Mouse (Mus musculus) liver, postnatal 0 days (tissue): ENCODE measurements around the gene Fut7. TPM values are rescaled to one million over a fixed set of nuclear protein-coding genes. Genes with fewer than 3 reads are reported as not detected.
A peak's percentile ranks its signal among the peaks of the same experiment; 100 is the strongest.

Experiments
- ATAC-seq: fragments of 200-750 bp; cut with Nextera tagmentation; 2 replicates; pipeline ENCODE4 v1.8.0; 2017; ENCODE audit warnings: mild to moderate bottlenecking, moderate library complexity
- DNase-seq: peaks from one replicate; pipeline ENCODE4 v3.0.0-alpha.2; 2016
- H3K27ac ChIP-seq: fragments of 300-500 bp; sonication (generic); 2 replicates; pipeline ENCODE4 v1.5.1; 2014; ENCODE audit warnings: antibody characterized with exemption, moderate library complexity, mild to moderate bottlenecking, low read depth
- H3K27me3 ChIP-seq: fragments of 300-500 bp; sonication (generic); 2 replicates; pipeline ENCODE4 v1.6.1; 2014; ENCODE audit warnings: low read length, control low read depth, mixed read lengths; ENCODE audit not compliant: insufficient read depth
- H3K36me3 ChIP-seq: fragments of 300-500 bp; sonication (generic); replicated peaks from 2 replicates; pipeline ENCODE4 v1.6.1; 2014; ENCODE audit warnings: mild to moderate bottlenecking, control low read depth, low read length, moderate library complexity, mixed read lengths; ENCODE audit not compliant: insufficient read depth
- H3K4me1 ChIP-seq: fragments of 300-500 bp; sonication (generic); 2 replicates; pipeline ENCODE4 v1.6.1; 2014; ENCODE audit warnings: antibody characterized with exemption, mild to moderate bottlenecking, control low read depth; ENCODE audit not compliant: insufficient read depth
- H3K4me2 ChIP-seq: fragments of 300-500 bp; sonication (generic); 2 replicates; pipeline ENCODE4 v1.6.1; 2014; ENCODE audit warnings: low read depth, mild to moderate bottlenecking, low read length, moderate library complexity, mixed read lengths
- H3K4me3 ChIP-seq: fragments of 300-500 bp; sonication (generic); 2 replicates; pipeline ENCODE4 v1.5.1; 2014; ENCODE audit warnings: low read depth, low read length
- H3K9ac ChIP-seq: fragments of 300-500 bp; sonication (generic); replicated peaks from 2 replicates; pipeline ENCODE4 v1.6.1; 2014; ENCODE audit warnings: mild to moderate bottlenecking, moderate library complexity
- H3K9me3 ChIP-seq: fragments of 300-500 bp; sonication (generic); 2 replicates; pipeline ENCODE4 v1.6.1; 2016; ENCODE audit warnings: mild to moderate bottlenecking, control low read depth, low read length, mixed read lengths
- CTCF ChIP-seq: sonication (generic); IDR thresholded peaks from 2 replicates; pipeline ENCODE4 v1.5.1; 2016; ENCODE audit warnings: antibody characterized with exemption, low read depth
- EP300 ChIP-seq: IDR thresholded peaks from 2 replicates; pipeline ENCODE4 v1.6.1; 2016; ENCODE audit warnings: antibody characterized with exemption, low read depth, mild to moderate bottlenecking
- WGBS: fragments of 180-500 bp; shearing (Covaris S2); extraction: QIAGEN DNeasy Blood & Tissue Kit; methylation state at CpG from one replicate; pipeline ENCODE4 v1.1.7; 2014; ENCODE audit not compliant: insufficient replicate concordance; 5-methylcytosine and 5-hydroxymethylcytosine counted together
- polyA plus RNA-seq: library from polyadenylated mRNA; unstranded; fragments of >200 nt; fragmentation: Nextera tagmentation; extraction: Ambion mirVana; gene quantifications from 2 replicates; pipeline ENCODE4 v1.2.1, GENCODE M21; 2015

Fut7 gene
- polyA plus RNA-seq = 0.78 and 0.97 TPM in 2 replicates

- ATAC-seq (peak; percentile 54), DNase-seq (peak; percentile 59)
- peak within 1 kb of the TSS; percentile 29 for H3K4me2 ChIP-seq
- 19% methylated on average over 17 of the region's 17 CpGs for WGBS
- peak within 1 kb of the TSS; percentile 69 for H3K27ac ChIP-seq
- TF ChIP-seq CTCF (no peak), EP300 (no peak)
- H3K36me3 ChIP-seq = no peaks in the 10 kb centered on the region
- H3K9ac ChIP-seq = no peak within 1 kb of the TSS
- 0 out of 2 replicates have a peak, but pooled peaks cover 3% of the 10 kb centered on the region for H3K4me1 ChIP-seq
- H3K27me3 ChIP-seq = peaks cover 3% of the 10 kb centered on the region; the same call in 1 of the 2 replicates
- H3K4me3 ChIP-seq = no peak within 1 kb of the TSS
- H3K9me3 ChIP-seq = no peaks in the 10 kb centered on the region
These were observed at the start of gene Fut7 for GRCm38 (mm10) chr2:25422587-25423410. Fut7 (plus strand) TSS chr2:25423267.

GRCm38 (mm10) chr2:25373431-25373830 is 49.6 kb upstream of the Fut7 start:
- WGBS = 26% methylated on average over 1 of the region's 2 CpGs
- no peak for TF ChIP-seq CTCF
- TF ChIP-seq EP300 = no peak
- H3K36me3 ChIP-seq = 0 out of 2 replicates have a peak, but pooled peaks cover 12% of the 10 kb centered on the region
- H3K4me2 ChIP-seq = peak overlapping the region; percentile 77
- ATAC-seq (no peak), DNase-seq (no peak)
- peak overlapping the region; percentile 64; the same call in 1 of the 2 replicates for H3K9ac ChIP-seq
- no peaks in the 10 kb centered on the region for H3K9me3 ChIP-seq
- peak overlapping the region; percentile 68 for H3K4me3 ChIP-seq
- H3K4me1 ChIP-seq = peaks cover 23% of the 10 kb centered on the region; the same call in 1 of the 2 replicates
- H3K27ac ChIP-seq = no peak overlapping the region
- no peaks in the 10 kb centered on the region for H3K27me3 ChIP-seq

DNA sequence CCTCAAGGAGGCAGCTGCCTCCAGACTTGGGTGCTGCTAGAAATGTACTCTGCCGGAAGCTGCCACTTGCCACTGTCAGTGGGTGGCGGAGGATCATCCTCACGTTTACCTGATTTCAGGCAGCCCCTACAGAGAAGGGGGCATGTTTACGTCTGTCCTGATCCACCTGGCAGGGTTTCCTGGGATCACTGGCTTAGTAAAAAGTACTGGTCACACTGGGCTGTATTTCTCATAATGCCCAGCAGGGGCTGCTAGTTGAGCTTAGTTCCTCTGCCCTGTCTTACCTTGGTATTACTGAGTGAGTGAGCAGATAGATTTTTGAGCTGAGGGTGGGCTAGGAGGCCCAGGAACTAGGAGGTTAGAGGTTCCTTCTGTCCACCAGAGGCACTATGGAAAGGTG is 46.5 kb upstream of the Fut7 start:
- Histone ChIP-seq H3K4me3 (no peak overlapping the region), H3K4me1 (peaks cover 21% of the 10 kb centered on the region; the same call in 1 of the 2 replicates), H3K27ac (no peak overlapping the region), H3K4me2 (no peak overlapping the region), H3K9me3 (no peaks in the 10 kb centered on the region), H3K27me3 (no peaks in the 10 kb centered on the region), H3K9ac (no peak overlapping the region), H3K36me3 (0 out of 2 replicates have a peak, but pooled peaks cover 12% of the 10 kb centered on the region)
- DNase-seq = peak; percentile 57
- WGBS = 65% methylated on average over 4 of the region's 4 CpGs
- no peak for TF ChIP-seq EP300
- peak; percentile 89 for TF ChIP-seq CTCF
- no peak for ATAC-seq

GRCm38 (mm10) chr2:25384492-25384891 is 38.6 kb upstream of the Fut7 start:
- H3K9me3 ChIP-seq = no peaks in the 10 kb centered on the region
- no peaks in the 10 kb centered on the region for H3K27me3 ChIP-seq
- peak; percentile 86 for ATAC-seq
- no peak overlapping the region for H3K9ac ChIP-seq
- 53% methylated on average over 5 of the region's 5 CpGs for WGBS
- TF ChIP-seq CTCF (no peak), EP300 (no peak)
- H3K36me3 ChIP-seq = no peaks in the 10 kb centered on the region
- H3K4me3 ChIP-seq = no peak overlapping the region
- H3K4me2 ChIP-seq = no peak overlapping the region
- H3K27ac ChIP-seq = peak overlapping the region; percentile 24; the same call in 1 of the 2 replicates
- peaks cover 11% of the 10 kb centered on the region; the same call in 1 of the 2 replicates for H3K4me1 ChIP-seq
- no peak for DNase-seq

DNA sequence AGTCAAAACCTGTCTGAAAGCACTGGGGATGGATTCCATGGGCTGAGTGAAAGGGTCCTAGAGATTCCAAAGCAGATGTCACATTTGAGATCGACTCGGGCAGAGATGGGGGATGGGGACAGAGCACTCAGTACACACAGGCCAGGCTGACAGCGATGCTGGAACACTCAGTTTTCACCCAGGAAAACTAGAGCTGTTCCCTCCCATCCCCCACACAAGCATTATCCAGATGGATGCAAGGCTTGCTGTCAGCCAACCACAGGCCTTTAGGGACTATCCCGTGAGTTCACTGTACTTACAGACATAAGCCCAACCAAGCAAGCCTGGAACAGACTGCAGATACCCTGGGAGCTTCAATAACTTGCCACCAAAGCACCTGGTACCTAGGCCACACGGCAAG is 31.8 kb upstream of the Fut7 start:
- Histone ChIP-seq H3K27me3 (peaks cover 20% of the 10 kb centered on the region), H3K9ac (no peak overlapping the region), H3K9me3 (no peaks in the 10 kb centered on the region), H3K36me3 (no peaks in the 10 kb centered on the region), H3K27ac (no peak overlapping the region), H3K4me2 (no peak overlapping the region), H3K4me1 (peaks cover 11% of the 10 kb centered on the region), H3K4me3 (no peak overlapping the region)
- no peak for DNase-seq
- ATAC-seq = no peak
- 61% methylated on average over 5 of the region's 5 CpGs for WGBS
- TF ChIP-seq CTCF = no peak
- TF ChIP-seq EP300 = no peak

DNA sequence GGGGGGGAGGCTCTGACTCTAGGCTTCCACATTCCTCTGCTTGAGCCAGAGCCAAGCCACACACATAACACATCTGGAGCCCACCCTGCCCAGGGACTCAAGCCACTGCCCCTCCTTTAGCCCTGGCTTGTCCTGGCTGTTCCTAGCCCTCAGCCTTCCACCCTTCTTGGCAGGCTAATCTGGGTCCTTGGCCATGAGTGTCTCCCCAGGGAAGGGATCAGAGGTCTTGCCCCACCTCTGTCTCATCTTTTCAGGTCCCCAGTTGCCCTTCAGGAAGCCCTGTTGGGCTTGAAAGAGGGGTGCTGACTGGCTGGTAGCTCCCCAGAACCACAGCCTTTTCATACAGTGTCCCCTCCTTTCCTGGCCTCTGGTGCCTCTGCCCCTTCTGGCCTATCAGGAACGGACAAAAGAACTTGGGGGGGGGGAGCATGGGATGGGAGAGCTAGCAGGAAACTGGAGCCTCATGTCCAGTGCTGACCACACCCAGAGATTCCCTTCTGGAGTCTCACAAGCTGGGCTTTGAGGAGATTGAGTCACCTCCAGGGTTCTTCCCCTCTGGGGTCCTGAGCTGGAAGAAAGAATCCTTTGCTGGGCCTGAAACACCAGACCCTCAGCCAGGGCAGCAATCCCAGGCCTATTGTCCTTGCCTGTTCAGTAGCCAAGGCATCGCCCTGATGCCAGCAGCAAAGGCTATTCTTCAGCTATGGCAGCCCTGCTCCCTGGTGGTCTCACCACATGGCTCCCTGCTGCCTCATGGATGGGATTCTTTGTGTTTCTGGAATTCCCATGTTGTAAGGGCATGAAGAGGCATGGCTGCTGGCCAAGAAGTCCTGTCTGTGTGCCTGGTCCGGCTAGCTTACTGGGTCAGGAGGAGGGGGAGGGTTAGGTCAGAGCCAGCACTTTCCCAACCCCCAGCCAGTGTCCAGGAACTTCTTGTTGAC is 28.5 kb upstream of the Fut7 start:
- ATAC-seq (no peak), DNase-seq (no peak)
- Histone ChIP-seq H3K4me3 (no peak overlapping the region), H3K36me3 (no peaks in the 10 kb centered on the region), H3K9me3 (no peaks in the 10 kb centered on the region), H3K9ac (no peak overlapping the region), H3K27me3 (peaks cover 46% of the 10 kb centered on the region), H3K4me1 (peaks cover 16% of the 10 kb centered on the region), H3K27ac (no peak overlapping the region), H3K4me2 (no peak overlapping the region)
- WGBS = 41% methylated on average over 3 of the region's 3 CpGs
- TF ChIP-seq EP300 = no peak
